Mouse (Mus musculus) liver, embryonic 13.5 days (tissue): ENCODE measurements at regions not wholly inside any gene's neighbourhood (a gene's known extent, or its start where the extent isn't known, plus 50 kb on each side); places are given as distances from the start of the nearest gene placed in this dataset.

ENCODE experiments used
- ATAC-seq: fragments of 200-750 bp; cut with Nextera tagmentation; 2 replicates; pipeline ENCODE4 v1.8.0; 2017; ENCODE audit warnings: low read depth, mild to moderate bottlenecking, moderate number of reproducible peaks, moderate library complexity
- DNase-seq: peaks from one replicate; pipeline ENCODE4 v3.0.0; 2022
- H3K27ac ChIP-seq: fragments of 300-500 bp; sonication (generic); 2 replicates; pipeline ENCODE4 v1.5.1; 2015; ENCODE audit warnings: moderate library complexity, mild to moderate bottlenecking, inconsistent platforms
- H3K27me3 ChIP-seq: fragments of 300-500 bp; sonication (generic); 2 replicates; pipeline ENCODE4 v1.6.1; 2015; ENCODE audit warnings: mild to moderate bottlenecking, inconsistent platforms
- H3K36me3 ChIP-seq: fragments of 300-500 bp; sonication (generic); 2 replicates; pipeline ENCODE4 v1.6.1; 2015; ENCODE audit warnings: mild to moderate bottlenecking, inconsistent platforms
- H3K4me1 ChIP-seq: fragments of 300-500 bp; sonication (generic); replicated peaks from 2 replicates; pipeline ENCODE4 v1.6.1; 2015; ENCODE audit warnings: inconsistent platforms
- H3K4me2 ChIP-seq: fragments of 300-500 bp; sonication (generic); 2 replicates; pipeline ENCODE4 v1.6.1; 2015; ENCODE audit warnings: inconsistent platforms, mild to moderate bottlenecking, moderate library complexity
- H3K4me3 ChIP-seq: fragments of 300-500 bp; sonication (generic); replicated peaks from 2 replicates; pipeline ENCODE4 v1.5.1; 2015; ENCODE audit warnings: mild to moderate bottlenecking, inconsistent platforms
- H3K9ac ChIP-seq: fragments of 300-500 bp; sonication (generic); 2 replicates; pipeline ENCODE4 v1.6.1; 2015; ENCODE audit warnings: mild to moderate bottlenecking, inconsistent platforms
- H3K9me3 ChIP-seq: fragments of 300-500 bp; sonication (generic); replicated peaks from 2 replicates; pipeline ENCODE4 v1.6.1; 2016; ENCODE audit warnings: inconsistent platforms
- WGBS: fragments of 180-500 bp; shearing (Covaris S2); methylation state at CpG from one replicate; pipeline ENCODE4 v1.1.7; 2015; ENCODE audit not compliant: insufficient replicate concordance; 5-methylcytosine and 5-hydroxymethylcytosine counted together

DNA sequence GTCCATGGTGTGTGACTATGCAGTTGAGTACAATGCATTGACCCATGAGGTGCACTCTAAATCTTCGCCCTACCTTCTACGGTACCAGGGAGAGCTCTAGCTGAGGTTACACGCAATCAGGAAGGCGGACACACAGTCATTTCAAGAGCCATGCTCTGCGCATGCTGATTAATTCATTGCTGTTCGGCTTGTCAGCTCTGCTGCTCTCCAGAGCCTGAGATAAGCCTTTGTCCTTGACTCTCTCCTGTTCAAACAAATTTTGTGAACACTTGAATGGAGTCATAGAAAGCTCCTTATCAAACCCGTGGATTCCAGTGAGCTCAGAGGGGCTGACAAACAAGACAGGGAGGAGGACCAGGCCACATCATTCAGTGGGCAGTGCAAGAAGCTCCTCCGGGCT is 304.8 kb upstream of the Zmiz1 start:
- Histone ChIP-seq H3K27me3 (no peaks in the 10 kb centered on the region), H3K9me3 (no peaks in the 10 kb centered on the region), H3K4me1 (no peaks in the 10 kb centered on the region), H3K4me3 (no peak overlapping the region), H3K36me3 (no peaks in the 10 kb centered on the region), H3K4me2 (no peak overlapping the region), H3K27ac (no peak overlapping the region), H3K9ac (no peak overlapping the region)
- DNase-seq (no peak), ATAC-seq (no peak)
- 45% methylated on average over 8 of the region's 8 CpGs for WGBS

DNA sequence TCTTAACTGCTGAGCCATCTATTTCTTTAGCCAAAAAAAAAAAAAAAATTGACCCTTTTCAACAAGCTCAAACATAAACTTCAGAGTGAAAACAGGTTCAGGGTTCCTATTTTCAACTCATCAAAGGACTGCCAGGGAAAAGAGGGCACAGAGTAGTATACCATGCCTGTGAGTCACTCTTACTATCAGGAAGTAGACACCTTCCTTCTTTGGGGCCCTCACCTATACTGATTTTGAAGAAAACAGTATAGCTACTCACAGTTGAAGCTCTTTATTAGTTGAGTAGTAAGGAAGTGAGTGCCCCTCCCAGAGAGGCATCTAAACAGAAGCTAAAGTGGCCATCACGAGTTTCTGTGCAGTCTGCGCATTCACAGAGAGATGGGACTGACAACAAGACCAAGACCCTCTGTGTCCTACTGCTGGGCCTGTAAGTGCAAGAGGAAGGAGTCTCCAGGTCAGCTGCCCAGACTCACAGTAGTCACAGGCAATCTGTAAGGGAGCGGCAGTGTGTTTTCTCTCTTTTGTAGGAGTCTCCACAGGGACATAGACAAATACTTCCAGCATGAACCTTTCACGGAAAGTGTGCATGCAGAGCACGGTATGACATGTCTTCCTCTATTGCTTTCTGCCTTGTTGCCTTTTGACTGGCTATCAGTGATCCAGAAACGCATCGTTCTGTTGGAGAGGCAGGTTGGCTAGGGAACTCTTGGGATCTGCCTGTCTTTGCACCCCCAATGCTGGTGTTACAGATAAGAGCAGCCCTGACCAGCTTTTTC is 303.8 kb upstream of the Zmiz1 start:
- Histone ChIP-seq H3K27ac (no peak overlapping the region), H3K4me1 (no peaks in the 10 kb centered on the region), H3K4me3 (no peak overlapping the region), H3K36me3 (no peaks in the 10 kb centered on the region), H3K27me3 (no peaks in the 10 kb centered on the region), H3K9ac (no peak overlapping the region), H3K4me2 (no peak overlapping the region), H3K9me3 (no peaks in the 10 kb centered on the region)
- DNase-seq (no peak), ATAC-seq (no peak)
- 60% methylated on average over 7 of the region's 7 CpGs for WGBS

DNA sequence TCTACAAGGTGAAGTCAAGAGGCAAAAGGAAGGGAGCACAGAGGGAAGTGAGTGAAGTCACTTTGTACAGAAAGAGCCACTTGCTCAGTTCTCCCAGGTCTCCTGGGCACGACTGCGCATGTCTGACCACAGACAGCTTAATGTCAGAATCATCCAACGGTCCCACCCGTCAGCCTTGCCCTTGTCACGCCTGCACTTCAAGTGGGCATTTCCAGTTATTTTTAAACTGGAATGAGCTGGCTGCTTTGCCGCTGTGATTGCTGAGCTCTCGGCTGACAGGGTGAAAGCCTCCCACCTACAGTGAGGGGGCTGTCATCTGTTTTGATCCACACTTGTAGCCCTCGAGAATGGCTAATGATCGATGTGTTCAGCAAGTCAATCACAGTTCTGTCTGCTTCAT is 302.8 kb upstream of the Zmiz1 start:
- H3K4me1 ChIP-seq: no peaks in the 10 kb centered on the region

DNA sequence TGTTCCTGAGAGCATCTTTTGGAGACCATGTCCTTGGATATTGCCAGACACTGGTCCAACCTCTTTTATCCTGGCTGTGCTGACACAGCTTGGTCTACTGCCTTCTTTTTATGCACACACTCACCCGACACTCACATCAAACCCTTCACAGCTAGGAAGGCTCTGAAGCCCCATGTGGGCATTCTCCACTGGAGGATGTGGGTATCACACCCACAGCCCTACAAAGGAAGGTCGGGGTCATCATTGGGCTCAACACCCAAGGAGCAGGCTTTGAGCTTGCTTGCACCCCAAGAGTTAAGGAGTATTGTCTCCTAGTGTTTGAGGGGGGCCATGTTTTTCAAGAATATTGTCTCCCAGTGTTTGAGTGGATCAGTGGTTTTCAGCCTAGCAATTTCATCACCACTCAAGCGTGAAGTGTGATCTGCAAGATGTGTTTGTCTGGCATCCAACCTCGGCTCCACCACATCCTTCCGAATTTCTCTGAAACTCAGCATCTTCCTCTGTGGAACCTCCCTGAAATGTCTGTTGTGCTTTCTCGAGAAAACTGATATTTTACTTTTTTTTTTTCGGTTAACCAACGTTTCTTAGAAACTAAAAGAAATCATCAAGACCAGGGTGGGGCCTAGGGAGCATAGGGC is 297.2 kb upstream of the Zmiz1 start:
- Histone ChIP-seq H3K27ac (no peak overlapping the region), H3K9ac (no peak overlapping the region), H3K27me3 (no peaks in the 10 kb centered on the region), H3K4me2 (no peak overlapping the region), H3K36me3 (no peaks in the 10 kb centered on the region), H3K4me1 (no peaks in the 10 kb centered on the region), H3K4me3 (no peak overlapping the region), H3K9me3 (no peaks in the 10 kb centered on the region)
- DNase-seq (no peak), ATAC-seq (no peak)
- 59% methylated on average over 8 of the region's 8 CpGs for WGBS

More for the DNA sequence above, 302.8 kb upstream of the Zmiz1 start:
- Histone ChIP-seq H3K36me3 (no peaks in the 10 kb centered on the region), H3K4me3 (no peak overlapping the region), H3K27me3 (no peaks in the 10 kb centered on the region), H3K9ac (no peak overlapping the region), H3K4me2 (no peak overlapping the region), H3K27ac (no peak overlapping the region), H3K9me3 (no peaks in the 10 kb centered on the region)
- no peak for ATAC-seq
- 43% methylated on average over 9 of the region's 9 CpGs for WGBS
- DNase-seq: no peak

GRCm38 (mm10) chr14:25166217-25166616 is 292.8 kb upstream of the Zmiz1 start:
- WGBS: 26% methylated on average over 1 of the region's 1 CpGs
- Histone ChIP-seq H3K9ac (no peak overlapping the region), H3K27me3 (0 out of 2 replicates have a peak, but pooled peaks cover 3% of the 10 kb centered on the region), H3K36me3 (no peaks in the 10 kb centered on the region), H3K4me3 (no peak overlapping the region), H3K4me2 (no peak overlapping the region), H3K9me3 (no peaks in the 10 kb centered on the region), H3K27ac (no peak overlapping the region), H3K4me1 (no peaks in the 10 kb centered on the region)
- no peak for ATAC-seq
- DNase-seq: no peak

- ATAC-seq (no peak), DNase-seq (no peak)
- Histone ChIP-seq H3K9me3 (no peaks in the 10 kb centered on the region), H3K9ac (no peak overlapping the region), H3K4me2 (no peak overlapping the region), H3K4me1 (no peaks in the 10 kb centered on the region), H3K4me3 (no peak overlapping the region), H3K27me3 (0 out of 2 replicates have a peak, but pooled peaks cover 3% of the 10 kb centered on the region), H3K36me3 (no peaks in the 10 kb centered on the region), H3K27ac (no peak overlapping the region)
- WGBS: 56% methylated on average over 4 of the region's 4 CpGs
Measured at GRCm38 (mm10) chr14:25167604-25168003, 291.4 kb upstream of the Zmiz1 start.

DNA sequence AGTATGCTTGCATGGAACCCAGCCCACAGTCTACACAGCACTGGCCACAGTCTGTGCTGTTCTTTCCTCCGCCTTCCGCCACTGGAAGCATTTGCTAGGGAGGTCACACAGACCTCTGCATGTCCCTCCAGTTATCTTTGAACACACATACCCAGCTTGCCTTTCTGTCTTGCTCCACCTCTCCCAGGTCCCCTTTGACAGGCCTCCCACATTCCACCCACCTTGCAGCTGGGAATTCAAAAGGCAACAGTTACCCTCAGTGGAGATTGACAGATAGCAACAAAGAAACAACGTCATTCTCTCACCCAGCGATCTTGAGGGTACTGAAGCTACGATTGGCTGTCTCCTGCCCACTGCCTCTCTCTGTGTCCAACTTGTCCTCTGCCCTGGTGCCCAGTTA is 290.7 kb upstream of the Zmiz1 start:
- H3K27me3 ChIP-seq: 0 out of 2 replicates have a peak, but pooled peaks cover 3% of the 10 kb centered on the region
- H3K36me3 ChIP-seq: no peaks in the 10 kb centered on the region
- 48% methylated on average over 5 of the region's 5 CpGs for WGBS
- no peak for ATAC-seq
- H3K4me2 ChIP-seq: no peak overlapping the region
- no peak overlapping the region for H3K9ac ChIP-seq
- no peak overlapping the region for H3K4me3 ChIP-seq
- H3K9me3 ChIP-seq: no peaks in the 10 kb centered on the region
- no peak for DNase-seq
- no peak overlapping the region for H3K27ac ChIP-seq
- H3K4me1 ChIP-seq: no peaks in the 10 kb centered on the region

- Histone ChIP-seq H3K27me3 (0 out of 2 replicates have a peak, but pooled peaks cover 3% of the 10 kb centered on the region), H3K36me3 (no peaks in the 10 kb centered on the region), H3K9ac (no peak overlapping the region), H3K9me3 (no peaks in the 10 kb centered on the region), H3K4me2 (no peak overlapping the region), H3K27ac (no peak overlapping the region), H3K4me1 (no peaks in the 10 kb centered on the region), H3K4me3 (no peak overlapping the region)
- ATAC-seq (no peak), DNase-seq (no peak)
- WGBS: 47% methylated on average over 6 of the region's 6 CpGs
Measured at GRCm38 (mm10) chr14:25173281-25173680, 285.7 kb upstream of the Zmiz1 start.

GRCm38 (mm10) chr14:25173873-25174272 is 285.1 kb upstream of the Zmiz1 start:
- Histone ChIP-seq H3K36me3 (no peaks in the 10 kb centered on the region), H3K27ac (no peak overlapping the region), H3K4me2 (no peak overlapping the region), H3K4me1 (no peaks in the 10 kb centered on the region), H3K9ac (no peak overlapping the region), H3K9me3 (no peaks in the 10 kb centered on the region), H3K4me3 (no peak overlapping the region), H3K27me3 (0 out of 2 replicates have a peak, but pooled peaks cover 3% of the 10 kb centered on the region)
- DNase-seq: no peak
- WGBS: 65% methylated on average over 6 of the region's 6 CpGs
- no peak for ATAC-seq

DNA sequence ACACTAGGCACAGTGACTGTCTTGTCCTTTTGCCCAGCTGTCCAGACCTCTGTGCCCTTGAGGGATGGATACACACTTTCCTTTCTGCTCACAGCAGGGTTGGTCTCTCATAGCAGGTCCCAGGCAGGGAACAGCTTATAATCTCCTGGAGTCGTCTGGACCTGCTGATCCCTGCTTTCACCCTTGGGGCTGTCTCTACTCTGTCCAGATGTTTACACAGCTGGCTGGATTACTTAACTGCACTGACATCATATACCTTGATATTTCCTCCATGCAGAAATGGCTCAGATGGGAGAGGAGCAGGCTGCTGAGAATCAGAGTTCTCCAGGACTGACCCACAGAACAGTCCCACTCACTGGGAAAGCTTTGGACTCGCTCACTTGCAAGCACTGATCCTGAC is 284.6 kb upstream of the Zmiz1 start:
- Histone ChIP-seq H3K27me3 (no peaks in the 10 kb centered on the region), H3K4me3 (no peak overlapping the region), H3K4me2 (no peak overlapping the region), H3K9ac (no peak overlapping the region), H3K27ac (no peak overlapping the region), H3K9me3 (no peaks in the 10 kb centered on the region), H3K36me3 (no peaks in the 10 kb centered on the region), H3K4me1 (no peaks in the 10 kb centered on the region)
- 41% methylated on average over 2 of the region's 2 CpGs for WGBS
- no peak for DNase-seq
- no peak for ATAC-seq

- Histone ChIP-seq H3K9me3 (no peaks in the 10 kb centered on the region), H3K27me3 (no peaks in the 10 kb centered on the region; the same call in 1 of the 2 replicates), H3K4me3 (no peak overlapping the region), H3K36me3 (no peaks in the 10 kb centered on the region), H3K27ac (no peak overlapping the region), H3K4me1 (0 out of 2 replicates have a peak, but pooled peaks cover 5% of the 10 kb centered on the region), H3K9ac (no peak overlapping the region), H3K4me2 (no peak overlapping the region)
- 33% methylated on average over 6 of the region's 6 CpGs for WGBS
- DNase-seq: no peak
- no peak for ATAC-seq
Measured at GRCm38 (mm10) chr14:25176206-25176605, 282.8 kb upstream of the Zmiz1 start.

DNA sequence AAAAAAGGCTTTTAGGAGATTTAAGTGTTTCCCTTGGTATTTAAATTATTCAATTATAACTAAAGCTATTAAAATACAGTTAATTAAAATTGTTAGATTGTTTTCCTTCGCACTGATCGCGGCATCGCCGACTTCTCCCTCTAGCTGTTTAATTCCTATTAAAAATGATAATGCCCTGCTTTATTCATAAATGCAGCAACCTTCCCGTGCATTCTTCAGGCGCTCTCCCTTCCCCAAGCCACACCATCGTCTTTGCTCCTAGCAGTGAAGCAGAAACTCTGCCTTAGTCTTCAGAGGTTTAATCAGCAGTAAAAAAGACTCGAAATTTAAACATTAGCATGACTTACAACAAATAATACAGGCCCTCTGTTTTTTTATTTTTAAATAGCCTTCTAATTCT is 278.9 kb upstream of the Zmiz1 start:
- Histone ChIP-seq H3K27ac (no peak overlapping the region), H3K4me3 (no peak overlapping the region), H3K4me1 (0 out of 2 replicates have a peak, but pooled peaks cover 6% of the 10 kb centered on the region), H3K9me3 (no peaks in the 10 kb centered on the region), H3K36me3 (no peaks in the 10 kb centered on the region), H3K27me3 (no peaks in the 10 kb centered on the region; the same call in 1 of the 2 replicates), H3K9ac (no peak overlapping the region), H3K4me2 (no peak overlapping the region)
- DNase-seq (no peak), ATAC-seq (no peak)
- 66% methylated on average over 9 of the region's 9 CpGs for WGBS
